Comparison of ENCODE assay signal across 9 mouse cellular contexts in genomic region chr6:120987164-120987563, GRCm38 (mm10).
DNase-seq lines count a peak whose midpoint lies in the region; ATAC-seq lines count a peak whose summit lies in the region.
"Had no signal": no experiment of that assay in that cellular context is flagged by ENCODE, and none has a peak within 500 bp of the region (broad histone marks: within the 10 kb centered on the region; RNA-seq: fewer than 3 reads in every experiment).

No protein-coding gene starts in this region.

- no peaks in the 10 kb centered on the region for H3K9me3 ChIP-seq in hindbrain, embryonic 15.5 days
- H3K9me3 ChIP-seq in hindbrain, embryonic 12.5 days (replicated peaks) = no peaks in the 10 kb centered on the region
- H3K9me3 ChIP-seq in liver, embryonic 12.5 days (replicated peaks) = no peaks in the 10 kb centered on the region

- H3K4me2 ChIP-seq in hindbrain, embryonic 15.5 days = no peak overlapping the region
- no peak overlapping the region for H3K4me2 ChIP-seq in hindbrain, embryonic 12.5 days (replicated peaks)
- H3K4me2 ChIP-seq in liver, embryonic 12.5 days = no peak overlapping the region

- H3K4me3 ChIP-seq in hindbrain, embryonic 15.5 days = no peak overlapping the region
- no peak overlapping the region for H3K4me3 ChIP-seq in hindbrain, embryonic 12.5 days
- H3K4me3 ChIP-seq in liver, embryonic 12.5 days = no peak overlapping the region

- 78% methylated on average over 10 of the region's 10 CpGs for WGBS in hindbrain, embryonic 15.5 days
- 85% methylated on average over 10 of the region's 10 CpGs for WGBS in hindbrain, embryonic 12.5 days
- WGBS in liver, embryonic 12.5 days (ENCODE audit: insufficient replicate concordance) = 42% methylated on average over 10 of the region's 10 CpGs

- H3K9ac ChIP-seq in hindbrain, embryonic 15.5 days = no peak overlapping the region
- H3K9ac ChIP-seq in hindbrain, embryonic 12.5 days = no peak overlapping the region
- no peak overlapping the region for H3K9ac ChIP-seq in liver, embryonic 12.5 days

- peak; percentile 27 for DNase-seq in MN1 (ENCODE audit: low spot score)
- DNase-seq in kidney, adult 18-20 months = no peak
- no peak for DNase-seq in urinary bladder, postnatal 4 days (ENCODE audit: low spot score in 2 of 2)
- no peak for DNase-seq in natural killer cell, adult 2 months (ENCODE audit: low spot score in 2 of 2)
- DNase-seq: thymus, postnatal 14 days had no signal

- ATAC-seq in hindbrain, embryonic 15.5 days (ENCODE audit: low FRiP score, low read depth) = no peak
- no peak for ATAC-seq in hindbrain, embryonic 12.5 days (ENCODE audit: low FRiP score)
- peak; percentile 84 for ATAC-seq in erythroblast, adult 5-6 weeks (replicated peaks; ENCODE audit: low FRiP score, poor library complexity, severe bottlenecking)
- ATAC-seq in liver, embryonic 12.5 days = peak; percentile 72

- no peaks in the 10 kb centered on the region for H3K27me3 ChIP-seq in hindbrain, embryonic 15.5 days
- H3K27me3 ChIP-seq in hindbrain, embryonic 12.5 days = no peaks in the 10 kb centered on the region
- no peaks in the 10 kb centered on the region for H3K27me3 ChIP-seq in liver, embryonic 12.5 days (replicated peaks)

- peaks cover 5% of the 10 kb centered on the region; the same call in 1 of the 2 replicates for H3K4me1 ChIP-seq in hindbrain, embryonic 15.5 days (replicated peaks)
- H3K4me1 ChIP-seq in hindbrain, embryonic 12.5 days = peaks cover 10% of the 10 kb centered on the region
- H3K4me1 ChIP-seq in liver, embryonic 12.5 days = peaks cover 19% of the 10 kb centered on the region

- peak overlapping the region; percentile 41; the same call in 1 of the 2 replicates for H3K27ac ChIP-seq in hindbrain, embryonic 15.5 days (replicated peaks)
- no peak overlapping the region for H3K27ac ChIP-seq in hindbrain, embryonic 12.5 days
- H3K27ac ChIP-seq in liver, embryonic 12.5 days = no peak overlapping the region

- 0 out of 2 replicates have a peak, but pooled peaks cover 8% of the 10 kb centered on the region for H3K36me3 ChIP-seq in hindbrain, embryonic 15.5 days
- peaks cover 13% of the 10 kb centered on the region for H3K36me3 ChIP-seq in hindbrain, embryonic 12.5 days
- H3K36me3 ChIP-seq in liver, embryonic 12.5 days = peaks cover 56% of the 10 kb centered on the region

Comparison
In these comparisons a context has a peak if more than half of its experiments do, and no peak if none do; other contexts are left out.
1. ATAC-seq: peak in erythroblast, adult 5-6 weeks (single experiment) and liver, embryonic 12.5 days (single experiment); none in hindbrain, embryonic 15.5 days (single experiment) and hindbrain, embryonic 12.5 days (single experiment).